Mouse (Mus musculus): ENCODE data around the gene Olfr1416. TPM values are rescaled to one million over a fixed set of nuclear protein-coding genes. Genes with fewer than 3 reads are reported as not detected.

The Olfr1416 gene
- total RNA-seq, 4 experiments from 2014 or later: not detected

DNA sequence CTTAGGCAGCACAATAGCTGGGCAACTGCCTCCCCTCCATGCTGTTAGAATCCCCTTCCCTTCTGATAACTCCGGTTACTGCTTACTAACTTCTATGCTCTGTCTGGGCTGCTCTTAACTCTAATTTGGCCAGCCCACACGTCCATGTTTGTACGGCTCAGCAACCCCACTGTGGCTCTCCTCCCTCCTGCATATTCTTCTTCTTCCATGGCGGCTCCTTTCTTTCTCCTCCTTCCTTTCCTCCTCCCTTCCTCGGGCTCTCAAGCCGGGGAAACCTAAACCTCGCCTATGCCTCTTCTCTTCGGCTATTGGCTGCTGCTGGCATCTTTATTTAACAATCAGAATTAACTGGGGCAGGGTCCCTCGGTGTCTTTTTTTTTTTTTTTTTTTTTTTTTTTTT lies 52.1 kb downstream of the Olfr1416 start:
- no peak for DNase-seq (ENCODE audit: low spot score in 2 of 2)

DNA sequence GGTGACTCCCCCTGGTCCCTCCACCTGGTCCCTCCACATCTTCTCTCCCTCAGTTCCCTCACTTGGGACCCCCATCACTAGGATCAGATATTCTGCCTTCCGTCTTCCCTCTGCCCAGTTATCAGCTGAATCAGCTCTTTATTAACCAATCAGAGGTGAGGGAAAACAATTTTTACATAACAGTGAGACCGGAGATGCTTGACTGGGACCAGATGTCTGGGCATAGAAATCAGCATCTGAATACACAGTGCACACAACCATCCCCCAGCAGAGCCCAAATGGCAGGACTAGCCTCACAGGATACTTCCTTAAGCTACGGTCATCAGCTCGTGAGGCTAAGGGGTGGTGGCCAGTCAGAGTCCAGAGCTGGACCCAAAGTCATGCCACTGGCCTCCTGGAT lies 52.8 kb downstream of the Olfr1416 start:
- DNase-seq (ENCODE audit: low spot score in 2 of 2): no peak

DNA sequence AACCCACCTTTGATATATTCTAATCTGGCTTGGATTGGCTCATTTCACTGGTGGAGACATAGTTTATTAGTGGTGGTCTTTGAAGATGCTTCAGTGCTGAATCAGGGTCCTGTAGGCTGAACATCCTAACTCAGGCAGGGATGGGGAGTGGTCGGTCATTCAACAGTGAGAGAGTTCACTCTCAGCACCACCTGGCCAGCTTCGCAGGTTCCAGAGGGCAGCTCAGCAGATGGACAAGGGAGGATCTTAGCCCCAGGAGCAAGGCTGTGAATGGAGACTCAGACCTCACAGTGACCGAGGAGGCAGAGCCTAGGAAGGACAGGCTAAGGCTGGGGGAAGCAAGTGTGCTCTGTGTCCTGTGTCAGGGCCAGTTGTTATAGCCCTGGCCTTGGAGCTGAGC lies 53.5 kb downstream of the Olfr1416 start:
- no peak for DNase-seq (ENCODE audit: low spot score in 2 of 2)

DNA sequence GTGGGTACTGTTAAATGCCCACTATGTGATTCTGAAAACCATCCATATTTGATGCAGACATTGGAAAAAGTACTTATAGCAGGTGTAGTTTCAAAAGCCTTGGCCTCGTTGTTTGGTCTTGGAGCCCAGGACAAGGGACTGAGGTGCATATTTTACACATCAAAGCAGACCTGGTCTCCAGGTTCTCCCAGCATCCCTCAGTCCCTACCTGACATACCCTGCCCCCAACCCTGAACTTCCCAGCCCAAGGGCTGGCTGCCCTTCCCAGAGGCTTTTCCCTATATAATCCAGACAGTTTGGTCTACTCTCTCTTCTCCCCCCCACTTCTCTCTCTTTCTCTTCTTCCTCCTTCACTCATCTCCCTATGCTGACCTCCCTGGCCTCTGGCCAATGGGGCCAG lies 53.9 kb downstream of the Olfr1416 start:
- no peak for DNase-seq (ENCODE audit: low spot score in 2 of 2)

Small RNAs within 50 kb of the gene (microRNA-seq; reads per million reads assigned to microRNA genes)
- 7.7 to 8.1 reads per million in 2 experiments for gene Mir6900

Other genes with a start within 250 kb of the Olfr1416 start
- 100 to 1,000 TPM; 244 to 286 (median 261) TPM for gene Ndufa10, start 11.3 kb downstream of the Olfr1416 start, total RNA-seq (2022)
- not detected for gene Olfr1415, start 11.0 kb upstream of the Olfr1416 start, total RNA-seq (2022)
- not detected for gene Olfr1414, start 33.5 kb upstream of the Olfr1416 start, total RNA-seq (2022)
- gene Olfr1413, start 86.2 kb upstream of the Olfr1416 start, total RNA-seq (2022): not detected
- gene Olfr1412, start 100.7 kb upstream of the Olfr1416 start, total RNA-seq (2022): not detected
- not detected for gene Olfr1411, start 109.3 kb upstream of the Olfr1416 start, total RNA-seq (2022)
- gene Olfr1410, start 120.7 kb upstream of the Olfr1416 start, total RNA-seq (2022): not detected
- gene Olfr12, start 132.7 kb upstream of the Olfr1416 start, total RNA-seq (2022): under 1 TPM in 1 of 4 experiments, not detected in 3; 0.08 TPM
- gene Cops9, start 156.9 kb upstream of the Olfr1416 start, total RNA-seq (2022): 100 to 1,000 TPM; 287 to 341 (median 310) TPM
- gene Otos, start 163.7 kb upstream of the Olfr1416 start, total RNA-seq (2022): 1 to 10 TPM in 3 of 4 experiments, under 1 TPM in 1; 0.51 to 2.3 (median 1.8) TPM